Mouse (Mus musculus) urinary bladder, adult 2 months (tissue): ENCODE measurements around the gene 6430550D23Rik. TPM values are rescaled to one million over a fixed set of nuclear protein-coding genes. Genes with fewer than 3 reads are reported as not detected.
A peak's percentile ranks its signal among the peaks of the same experiment; 100 is the strongest.
"Not testable (repeated sequence)": the region's sequence is repeated elsewhere in the genome, so short reads cannot be mapped to it uniquely, and the experiment has no call there.

Experiments used
- DNase-seq: peaks from one replicate; pipeline ENCODE4 v3.0.0; 2022; ENCODE audit warnings: low spot score
- polyA plus RNA-seq: library from polyadenylated mRNA; depleted of rRNA; stranded (reverse); fragments of >200 nt; gene quantifications from 2 replicates; pipeline ENCODE4 v1.2.3, GENCODE M21; 2012

The 6430550D23Rik gene
- polyA plus RNA-seq, 1 experiment = 4.7 TPM

GRCm38 (mm10) chr2:155956134-155957059, 51.4 kb downstream of the 6430550D23Rik start, which contains the start of gene Cep250:
TSS of gene Cep250 (plus strand) at chr2:155956458.
- DNase-seq = peak; percentile 75

GRCm38 (mm10) chr2:155952006-155952405, 55.8 kb downstream of the 6430550D23Rik start:
- no peak for DNase-seq

GRCm38 (mm10) chr2:155949362-155949761, 58.4 kb downstream of the 6430550D23Rik start:
- no peak for DNase-seq

GRCm38 (mm10) chr2:155947390-155948002, 60.3 kb downstream of the 6430550D23Rik start:
- no peak for DNase-seq

- DNase-seq = no peak
Observed at GRCm38 (mm10) chr2:155946499-155946898, 61.3 kb downstream of the 6430550D23Rik start.

- DNase-seq = peak; percentile 65
Observed at GRCm38 (mm10) chr2:155946069-155946468, 61.7 kb downstream of the 6430550D23Rik start.

GRCm38 (mm10) chr2:155945580-155945979, 62.2 kb downstream of the 6430550D23Rik start:
- DNase-seq = no peak

- DNase-seq = no peak
Observed at GRCm38 (mm10) chr2:155945124-155945523, 62.7 kb downstream of the 6430550D23Rik start, which contains the start of gene Gdf5. TSS of gene Gdf5 (minus strand) at chr2:155945367.

- no peak for DNase-seq
Observed at GRCm38 (mm10) chr2:155944685-155945084, 63.1 kb downstream of the 6430550D23Rik start.

- no peak for DNase-seq
Observed at GRCm38 (mm10) chr2:155943463-155943862, 64.3 kb downstream of the 6430550D23Rik start.

- DNase-seq = no peak
Observed at GRCm38 (mm10) chr2:155941697-155942442, 65.9 kb downstream of the 6430550D23Rik start.

- no peak for DNase-seq
Observed at GRCm38 (mm10) chr2:155940681-155941080, 67.1 kb downstream of the 6430550D23Rik start, which contains the start of gene Gm15557. TSS of gene Gm15557 (plus strand) at chr2:155940728.

GRCm38 (mm10) chr2:155939897-155940529, 67.8 kb downstream of the 6430550D23Rik start:
- DNase-seq = no peak

GRCm38 (mm10) chr2:155929531-155930442, 78.0 kb downstream of the 6430550D23Rik start, which contains the start of gene Uqcc1:
TSS of gene Uqcc1 (minus strand) at chr2:155930310.
- DNase-seq = peak; percentile 71

GRCm38 (mm10) chr2:155928711-155929345, 78.9 kb downstream of the 6430550D23Rik start:
- DNase-seq = no peak

- DNase-seq = not testable (repeated sequence)
Observed at GRCm38 (mm10) chr2:155925213-155925612, 82.6 kb downstream of the 6430550D23Rik start.
